Mouse (Mus musculus): ENCODE results near the gene Sema3a.

GRCm38 (mm10) chr5:13365108-13365507 is 239.9 kb downstream of the Sema3a start:
- TF ChIP-seq CHD2 (IDR thresholded peaks at IDR 0.05; ENCODE audit: low read depth, low read length) (no peak), MAFK (IDR thresholded peaks at IDR 0.05; ENCODE audit: insufficient read depth, low read depth, low read length) (no peak)

Data from ES-E14 (cell line).